Mouse (Mus musculus) left cerebral cortex, postnatal 25 days (tissue): ENCODE measurements around the gene Cd163. TPM values are rescaled to one million over a fixed set of nuclear protein-coding genes. Genes with fewer than 3 reads are reported as not detected.

Experiments used
- DNase-seq, 2 experiments: peaks; one replicate each; pipeline ENCODE4 v3.0.0; 2022; ENCODE audit warnings: low spot score in 2 of 2, mixed read lengths in 1 of 2
- intact Hi-C: fragments of 180-260 bp; cut with DNase I; formaldehyde crosslinking; loops from one replicate; pipeline ENCODE4 v1.15.1; 2025
- total RNA-seq, 2 experiments: library from RNA; stranded (reverse); gene quantifications; 2 replicates each; pipeline ENCODE4 v1.2.3; 2021

The Cd163 gene
- total RNA-seq, 2 experiments from 2014 or later = 2.9 to 3.2 TPM

- no peak for DNase-seq
- intact Hi-C loops = no loop called here
These were observed 48.8 kb downstream of the Cd163 start for GRCm38 (mm10) chr6:124353246-124353645.

- DNase-seq = no peak
- intact Hi-C loops = no loop called here
These were observed 54.5 kb downstream of the Cd163 start for GRCm38 (mm10) chr6:124358953-124359352.

GRCm38 (mm10) chr6:124360549-124360948, 56.1 kb downstream of the Cd163 start:
- intact Hi-C loops = loop anchor here (5.0 kb wide), 1 partner anchor 98 kb away; no protein-coding TSS in a partner anchor

GRCm38 (mm10) chr6:124364328-124364727, 59.9 kb downstream of the Cd163 start:
- DNase-seq = no peak
- intact Hi-C loops = loop anchor here (5.0 kb wide), 1 partner anchor 102 kb away; no protein-coding TSS in a partner anchor

More at GRCm38 (mm10) chr6:124360549-124360948, 56.1 kb downstream of the Cd163 start:
- no peak for DNase-seq

- DNase-seq = no peak
- intact Hi-C loops = loop anchor here (10.0 kb wide), 1 partner anchor 1479 kb away; no protein-coding TSS in a partner anchor
These were observed 69.2 kb downstream of the Cd163 start for GRCm38 (mm10) chr6:124373584-124374206.

- intact Hi-C loops = loop anchor here (10.0 kb wide), 1 partner anchor 1480 kb away; no protein-coding TSS in a partner anchor
- DNase-seq = no peak
These were observed 70.2 kb downstream of the Cd163 start for GRCm38 (mm10) chr6:124374683-124375082.

- no peak for DNase-seq
- intact Hi-C loops = loop anchor here (10.0 kb wide), 1 partner anchor 1481 kb away; no protein-coding TSS in a partner anchor
These were observed 71.0 kb downstream of the Cd163 start for GRCm38 (mm10) chr6:124375435-124375884.

- intact Hi-C loops = loop anchor here (1.0 to 10.0 kb wide), 2 partner anchors 113 to 1482 kb away; no protein-coding TSS in a partner anchor
- no peak for DNase-seq
These were observed 71.9 kb downstream of the Cd163 start for GRCm38 (mm10) chr6:124376311-124376710.

- intact Hi-C loops = loop anchor here (10.0 kb wide), 1 partner anchor 1483 kb away; no protein-coding TSS in a partner anchor
- DNase-seq = no peak
These were observed 73.2 kb downstream of the Cd163 start for GRCm38 (mm10) chr6:124377494-124378255.

- peak; percentile 67 to 78 for DNase-seq
- intact Hi-C loops = loop anchor here (1.0 to 10.0 kb wide), 3 partner anchors 117 to 1485 kb away; no protein-coding TSS in a partner anchor
These were observed 74.9 kb downstream of the Cd163 start for GRCm38 (mm10) chr6:124379331-124379730.

Other genes starting within 250 kb of the Cd163 start
- gene Vmn2r27, start 72.8 kb upstream of the Cd163 start, total RNA-seq = not detected
- 10 to 100 TPM; 64.8 to 73.3 TPM for gene Pex5, start 110.4 kb downstream of the Cd163 start, total RNA-seq
- gene Clstn3, start 160.1 kb downstream of the Cd163 start, total RNA-seq = 100 to 1,000 TPM; 384 to 400 TPM
- gene C1rl, start 188.5 kb downstream of the Cd163 start, total RNA-seq = under 1 TPM; 0.11 to 0.32 TPM
- 1 to 10 TPM; 1.1 TPM for gene C1ra, start 207.7 kb downstream of the Cd163 start, total RNA-seq
- 1 to 10 TPM; 1.4 to 1.5 TPM for gene C1s1, start 237.7 kb downstream of the Cd163 start, total RNA-seq